8 mouse cellular contexts compared by ENCODE assay signal in genomic region chr4:100008371-100009090, GRCm38 (mm10).
DNase-seq lines count a peak whose midpoint lies in the region; ATAC-seq and TF ChIP-seq lines count a peak whose summit lies in the region.

No protein-coding gene starts in this region.

- TF ChIP-seq CTCF in lung, adult 2 months (IDR thresholded peaks at IDR 0.05; ENCODE audit: insufficient read depth, low read length) = peak; percentile 75

- H3K9me3 ChIP-seq in hindbrain, embryonic 11.5 days (ENCODE audit: control insufficient read depth, low read length) = no peaks in the 10 kb centered on the region

- H3K4me3 ChIP-seq in hindbrain, embryonic 11.5 days (ENCODE audit: low read depth, low read length) = no peak overlapping the region
- no peak overlapping the region for H3K4me3 ChIP-seq in lung, adult 2 months (replicated peaks; ENCODE audit: extremely low read depth, low read depth, low read length)

- no peak overlapping the region for H3K27ac ChIP-seq in hindbrain, embryonic 11.5 days (ENCODE audit: low read depth, low read length)

- H3K36me3 ChIP-seq in hindbrain, embryonic 11.5 days (ENCODE audit: control insufficient read depth, insufficient read depth, low read length) = no peaks in the 10 kb centered on the region

- WGBS in hindbrain, embryonic 11.5 days = 39% methylated on average over 5 of the region's 5 CpGs
- 45% methylated on average over 5 of the region's 5 CpGs for WGBS in lung, adult 2 months

- DNase-seq in NIH3T3 (ENCODE audit: low read depth) = peak; percentile 90
- peak; percentile 59 to 75 for DNase-seq in cerebellum, postnatal 25 days
- peak; percentile 42 to 67 for DNase-seq in frontal cortex, postnatal 36 days (ENCODE audit: low spot score in 2 of 2)
- peak; percentile 77 for DNase-seq in hindbrain, embryonic 11.5 days (ENCODE audit: low spot score)
- DNase-seq in layer of hippocampus, adult 9-10 months (ENCODE audit: low spot score) = peak; percentile 27
- peak; percentile 44 for DNase-seq in lung, adult 2 months
- DNase-seq in retina, embryonic 14.5 days (ENCODE audit: low spot score) = peak; percentile 82

- H3K9ac ChIP-seq in hindbrain, embryonic 11.5 days (ENCODE audit: low read depth, low read length) = no peak overlapping the region

- peak; percentile 66 for ATAC-seq in hindbrain, embryonic 11.5 days (ENCODE audit: low FRiP score)
- ATAC-seq in megakaryocyte, adult 5-6 weeks (ENCODE audit: poor library complexity, severe bottlenecking) = no peak

- no peaks in the 10 kb centered on the region for H3K27me3 ChIP-seq in hindbrain, embryonic 11.5 days (ENCODE audit: control insufficient read depth, insufficient read depth, low read length)

- TF ChIP-seq POLR2A in lung, adult 2 months (IDR thresholded peaks at IDR 0.05; ENCODE audit: borderline replicate concordance, extremely low read depth, low read depth, low read length) = no peak

- no peaks in the 10 kb centered on the region; the same call in 1 of the 2 replicates for H3K4me1 ChIP-seq in hindbrain, embryonic 11.5 days (replicated peaks; ENCODE audit: control insufficient read depth, insufficient read depth, low read length)
- 0 out of 2 replicates have a peak, but pooled peaks cover 2% of the 10 kb centered on the region for H3K4me1 ChIP-seq in lung, adult 2 months (ENCODE audit: control insufficient read depth, insufficient read depth, low read length)

- H3K4me2 ChIP-seq in hindbrain, embryonic 11.5 days (replicated peaks; ENCODE audit: low read depth, low read length) = no peak overlapping the region

Comparison
In these comparisons a context has a peak if more than half of its experiments do, and no peak if none do; other contexts are left out.
1. DNase-seq: peak in every context shown above with its lines; median percentile 90 in NIH3T3; 82 in retina, embryonic 14.5 days; 77 in hindbrain, embryonic 11.5 days; 67 in cerebellum, postnatal 25 days; 54 in frontal cortex, postnatal 36 days; 44 in lung, adult 2 months; 27 in layer of hippocampus, adult 9-10 months.